Mouse (Mus musculus) C2C12 (cell line): ENCODE measurements around the gene Cep41. TPM values are rescaled to one million over a fixed set of nuclear protein-coding genes. Genes with fewer than 3 reads are reported as not detected.

Source experiments
- H3K27me3 ChIP-seq: one replicate; pipeline ENCODE4 v1.6.1; 2011; ENCODE audit not compliant: control insufficient read depth, insufficient read depth, insufficient read length
- H3K36me3 ChIP-seq: one replicate; pipeline ENCODE4 v1.6.1; 2011; ENCODE audit not compliant: control insufficient read depth, insufficient read depth
- H3K4me3 ChIP-seq: one replicate; pipeline ENCODE4 v1.5.1; 2011; ENCODE audit warnings: mild to moderate bottlenecking, control low read depth; ENCODE audit not compliant: poor library complexity, insufficient read depth, severe bottlenecking
- H3K79me2 ChIP-seq: one replicate; pipeline ENCODE4 v1.6.1; 2011; ENCODE audit not compliant: control insufficient read depth, insufficient read depth
- H3K79me3 ChIP-seq: one replicate; pipeline ENCODE4 v1.6.1; 2011; ENCODE audit warnings: low read depth, control low read depth
- H3ac ChIP-seq: one replicate; pipeline ENCODE3; 2011; ENCODE audit warnings: low read depth; ENCODE audit not compliant: control insufficient read depth, insufficient read length
- CEBPB ChIP-seq: IDR thresholded peaks from one replicate; pipeline ENCODE4 v1.6.1; 2011; ENCODE audit warnings: low read depth, mild to moderate bottlenecking, control low read depth, moderate library complexity
- CTCF ChIP-seq: IDR thresholded peaks from one replicate; pipeline ENCODE4 v1.5.1; 2011; ENCODE audit not compliant: control insufficient read depth, insufficient read depth, insufficient read length
- FOSL1 ChIP-seq: IDR thresholded peaks from one replicate; pipeline ENCODE4 v1.8.0; 2011; ENCODE audit warnings: mild to moderate bottlenecking, low read length; ENCODE audit not compliant: poor library complexity, insufficient read depth, severe bottlenecking
- MAX ChIP-seq: IDR thresholded peaks from one replicate; pipeline ENCODE4 v1.6.1; 2011; ENCODE audit warnings: mild to moderate bottlenecking, control low read depth
- MYOD1 ChIP-seq: IDR thresholded peaks from one replicate; pipeline ENCODE4 v1.6.1; 2011; ENCODE audit warnings: low read depth; ENCODE audit not compliant: control insufficient read depth, insufficient read length
- MYOG ChIP-seq: IDR thresholded peaks from one replicate; pipeline ENCODE4 v1.6.1; 2011; ENCODE audit not compliant: control insufficient read depth, insufficient read length; ENCODE audit errors: extremely low read depth
- USF1 ChIP-seq: IDR thresholded peaks from one replicate; pipeline ENCODE4 v1.6.1; 2011; ENCODE audit warnings: low read depth, mild to moderate bottlenecking, control low read depth, moderate library complexity
- polyA plus RNA-seq: library from polyadenylated mRNA; unstranded; fragments of >200 nt; fragmentation: generic; extraction: Trizol; gene quantifications from one replicate; pipeline ENCODE4 v1.2.1, GENCODE M21; 2012; ENCODE audit warnings: missing spikeins

The Cep41 gene
- polyA plus RNA-seq, 1 experiment, result 5.4 TPM

GRCm38 (mm10) chr6:30730301-30730971 lies 36.9 kb upstream of the Cep41 start:
- Histone ChIP-seq H3K36me3 (no peaks in the 10 kb centered on the region), H3K4me3 (no peak overlapping the region), H3ac (no peak overlapping the region), H3K79me2 (no peaks in the 10 kb centered on the region), H3K79me3 (no peaks in the 10 kb centered on the region), H3K27me3 (no peaks in the 10 kb centered on the region)
- TF ChIP-seq CTCF, result no peak
- TF ChIP-seq FOSL1, result no peak

GRCm38 (mm10) chr6:30723331-30723730 lies 29.8 kb upstream of the Cep41 start, which contains the start of gene Mest:
TSS of gene Mest (plus strand) at chr6:30723547.
- Histone ChIP-seq H3K36me3 (no peaks in the 10 kb centered on the region), H3K27me3 (no peaks in the 10 kb centered on the region), H3K79me3 (no peaks in the 10 kb centered on the region), H3K79me2 (no peaks in the 10 kb centered on the region), H3K4me3 (no peak within 1 kb of the TSS), H3ac (no peak within 1 kb of the TSS)
- TF ChIP-seq USF1 (no peak), MYOD1 (no peak)

- H3K4me3 ChIP-seq, result no peak overlapping the region
- no peaks in the 10 kb centered on the region for H3K36me3 ChIP-seq
- no peak for TF ChIP-seq USF1
- TF ChIP-seq FOSL1, result no peak
- TF ChIP-seq CTCF, result no peak
- TF ChIP-seq CEBPB, result no peak
- TF ChIP-seq MAX, result no peak
- no peak for TF ChIP-seq MYOG
- H3K79me3 ChIP-seq, result no peaks in the 10 kb centered on the region
- H3K27me3 ChIP-seq, result no peaks in the 10 kb centered on the region
- H3ac ChIP-seq, result no peak overlapping the region
- H3K79me2 ChIP-seq, result no peaks in the 10 kb centered on the region
Observed at GRCm38 (mm10) chr6:30722385-30723164, 29.0 kb upstream of the Cep41 start.

- no peaks in the 10 kb centered on the region for H3K79me3 ChIP-seq
- no peaks in the 10 kb centered on the region for H3K27me3 ChIP-seq
- H3ac ChIP-seq, result no peak overlapping the region
- TF ChIP-seq MAX, result no peak
- TF ChIP-seq MYOG, result no peak
- TF ChIP-seq CTCF, result no peak
- no peak for TF ChIP-seq MYOD1
- TF ChIP-seq USF1, result no peak
- no peaks in the 10 kb centered on the region for H3K79me2 ChIP-seq
- no peak overlapping the region for H3K4me3 ChIP-seq
- no peaks in the 10 kb centered on the region for H3K36me3 ChIP-seq
Observed at GRCm38 (mm10) chr6:30716796-30717195, 23.2 kb upstream of the Cep41 start.

- Histone ChIP-seq H3ac (no peak overlapping the region), H3K27me3 (no peaks in the 10 kb centered on the region), H3K36me3 (no peaks in the 10 kb centered on the region), H3K79me3 (no peaks in the 10 kb centered on the region), H3K4me3 (no peak overlapping the region), H3K79me2 (no peaks in the 10 kb centered on the region)
- TF ChIP-seq CTCF, result no peak
Observed at GRCm38 (mm10) chr6:30714891-30715471, 21.4 kb upstream of the Cep41 start.

GRCm38 (mm10) chr6:30713896-30714295 lies 20.3 kb upstream of the Cep41 start:
- Histone ChIP-seq H3K27me3 (no peaks in the 10 kb centered on the region), H3ac (no peak overlapping the region), H3K4me3 (no peak overlapping the region), H3K36me3 (no peaks in the 10 kb centered on the region), H3K79me2 (no peaks in the 10 kb centered on the region), H3K79me3 (no peaks in the 10 kb centered on the region)
- TF ChIP-seq MYOG, result no peak
- no peak for TF ChIP-seq FOSL1
- no peak for TF ChIP-seq CTCF
- no peak for TF ChIP-seq MYOD1
- TF ChIP-seq MAX, result no peak
- TF ChIP-seq USF1, result no peak
- TF ChIP-seq CEBPB, result no peak
